Mouse (Mus musculus): Measurements from ENCODE around the gene Scnn1b. TPM values are rescaled to one million over a fixed set of nuclear protein-coding genes. Genes with fewer than 3 reads are reported as not detected.
A peak's percentile ranks its signal among the peaks of the same experiment; 100 is the strongest.

Scnn1b gene
- 0.30 and 0.48 TPM in 2 replicates for polyA plus RNA-seq (2015; fragmentation: Nextera tagmentation; extraction: Ambion mirVana)

DNA sequence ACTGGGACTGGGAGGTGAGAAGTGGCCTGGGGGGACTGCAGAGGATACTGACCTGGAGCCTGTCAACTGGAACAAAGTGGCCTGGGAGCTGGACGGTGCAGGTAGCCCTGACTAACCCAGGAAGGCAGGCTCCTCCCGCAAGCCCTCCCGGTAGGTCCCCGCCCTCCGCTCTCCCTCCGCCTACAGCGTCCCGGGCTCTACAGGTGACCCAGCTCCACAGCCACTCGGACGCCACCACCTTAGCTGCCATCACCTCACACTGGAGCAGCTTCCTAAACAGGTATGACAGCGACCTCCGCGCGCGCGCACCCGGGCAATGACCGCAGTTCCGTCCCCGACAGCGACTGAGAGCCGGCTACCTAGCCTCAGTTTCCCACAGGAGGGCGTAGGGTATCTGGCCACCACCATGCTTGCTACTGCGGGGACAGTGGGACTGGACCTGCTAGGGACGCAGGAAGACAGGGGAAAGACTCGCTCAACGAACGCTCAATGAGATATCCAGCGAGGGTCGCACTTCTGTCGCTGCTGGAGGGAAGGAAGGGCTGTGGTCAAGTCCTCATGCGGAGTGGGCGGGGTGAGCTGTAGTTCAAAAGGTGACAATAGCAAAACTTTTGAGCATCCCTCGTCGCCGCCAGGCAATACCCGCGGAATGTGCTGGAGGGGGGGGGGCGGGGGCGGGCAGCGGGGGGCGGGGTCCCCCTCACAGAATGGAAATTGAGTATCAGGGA is at the start of gene Scnn1b:
Scnn1b (plus strand) TSS at position 181 of the 728 bp plus-strand sequence.
- no peak within 1 kb of the TSS for H3K9ac ChIP-seq
- peak within 1 kb of the TSS; percentile 62 for H3K4me2 ChIP-seq (replicated peaks)
- H3K9me3 ChIP-seq: no peaks in the 10 kb centered on the region
- ATAC-seq: peak; percentile 47; the same call in 1 of the 2 replicates
- H3K4me1 ChIP-seq (replicated peaks): peaks cover 4% of the 10 kb centered on the region; the same call in 1 of the 2 replicates
- H3K4me3 ChIP-seq (replicated peaks): peak within 1 kb of the TSS; percentile 24
- no peaks in the 10 kb centered on the region for H3K36me3 ChIP-seq
- H3K27ac ChIP-seq: no peak within 1 kb of the TSS
- 1% methylated on average over 40 of the region's 42 CpGs for WGBS
- H3K27me3 ChIP-seq (replicated peaks): peaks cover 28% of the 10 kb centered on the region

DNA sequence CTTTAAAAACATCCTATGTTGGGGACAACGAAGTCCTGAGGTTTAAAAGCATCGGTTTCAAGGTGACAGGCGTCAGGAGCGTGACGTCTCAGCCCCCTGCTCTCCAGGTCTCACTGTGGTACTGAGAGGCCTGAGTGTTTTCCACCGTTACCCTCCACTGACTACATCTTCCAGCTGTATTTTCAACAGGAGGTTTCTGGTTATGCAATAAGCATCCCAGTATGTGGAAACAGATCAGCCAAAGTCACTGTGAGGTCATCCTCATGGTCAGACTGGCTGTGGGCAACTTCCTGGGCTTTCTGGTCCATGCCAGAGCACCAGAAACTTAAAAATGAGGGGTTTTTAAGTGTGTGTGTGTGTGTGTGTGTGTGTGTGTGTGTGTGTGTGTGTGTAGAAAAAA is 43.2 kb upstream of the Scnn1b start:
- Histone ChIP-seq H3K9ac (no peak overlapping the region), H3K9me3 (no peaks in the 10 kb centered on the region), H3K4me2 (replicated peaks) (no peak overlapping the region), H3K4me1 (replicated peaks) (no peaks in the 10 kb centered on the region), H3K4me3 (replicated peaks) (no peak overlapping the region), H3K36me3 (no peaks in the 10 kb centered on the region), H3K27me3 (replicated peaks) (no peaks in the 10 kb centered on the region), H3K27ac (no peak overlapping the region)
- no peak for ATAC-seq
- WGBS: 92% methylated on average over 6 of the region's 6 CpGs

DNA sequence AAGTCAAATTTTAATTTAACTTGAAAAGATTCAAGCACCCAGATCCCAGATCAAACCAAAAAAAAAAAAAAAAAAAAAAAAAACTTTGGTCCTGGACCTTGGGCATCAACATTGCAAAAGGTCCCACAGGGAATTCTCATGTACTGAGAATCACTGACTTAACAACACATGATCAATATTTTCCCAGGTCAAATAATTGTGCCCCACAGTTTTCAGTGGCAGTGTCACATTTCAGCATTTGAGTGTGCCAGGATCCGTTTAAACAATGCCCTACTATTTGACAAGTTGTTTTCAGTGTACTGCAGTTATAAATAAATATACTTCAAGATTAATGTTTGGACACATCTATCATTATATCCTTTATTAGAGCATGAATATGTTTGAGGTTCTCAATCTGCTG is 36.4 kb upstream of the Scnn1b start:
- no peak overlapping the region for H3K4me3 ChIP-seq (replicated peaks)
- no peaks in the 10 kb centered on the region for H3K4me1 ChIP-seq (replicated peaks)
- no peak for ATAC-seq
- H3K36me3 ChIP-seq: no peaks in the 10 kb centered on the region
- no peaks in the 10 kb centered on the region for H3K27me3 ChIP-seq (replicated peaks)
- WGBS: 69% methylated on average over 1 of the region's 1 CpGs
- H3K9ac ChIP-seq: no peak overlapping the region
- H3K9me3 ChIP-seq: no peaks in the 10 kb centered on the region
- no peak overlapping the region for H3K4me2 ChIP-seq (replicated peaks)
- H3K27ac ChIP-seq: no peak overlapping the region

DNA sequence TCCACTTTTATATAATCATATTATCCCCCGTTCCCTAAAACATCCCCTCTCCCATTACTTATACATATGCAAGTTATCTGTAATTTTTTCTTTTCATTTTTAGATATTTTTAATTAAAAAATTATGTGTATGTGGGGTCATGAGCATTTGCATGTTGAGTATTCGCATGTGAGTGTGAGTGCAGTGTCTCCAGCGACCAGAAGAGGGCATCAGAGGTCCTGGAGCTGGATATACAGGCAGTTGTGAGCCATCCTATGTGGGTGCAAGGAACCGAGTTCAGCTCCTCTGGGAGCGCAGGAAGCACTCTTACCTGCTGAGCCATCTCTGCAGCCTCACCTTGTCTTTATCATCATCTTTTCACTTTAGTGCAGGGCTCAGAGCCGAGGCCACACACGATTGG is 29.4 kb upstream of the Scnn1b start:
- H3K9me3 ChIP-seq: no peaks in the 10 kb centered on the region
- H3K27me3 ChIP-seq (replicated peaks): no peaks in the 10 kb centered on the region
- H3K4me2 ChIP-seq (replicated peaks): no peak overlapping the region
- H3K4me3 ChIP-seq (replicated peaks): no peak overlapping the region
- ATAC-seq: no peak
- no peak overlapping the region for H3K9ac ChIP-seq
- WGBS: 84% methylated on average over 7 of the region's 7 CpGs
- H3K27ac ChIP-seq: no peak overlapping the region
- H3K36me3 ChIP-seq: no peaks in the 10 kb centered on the region
- no peaks in the 10 kb centered on the region for H3K4me1 ChIP-seq (replicated peaks)

DNA sequence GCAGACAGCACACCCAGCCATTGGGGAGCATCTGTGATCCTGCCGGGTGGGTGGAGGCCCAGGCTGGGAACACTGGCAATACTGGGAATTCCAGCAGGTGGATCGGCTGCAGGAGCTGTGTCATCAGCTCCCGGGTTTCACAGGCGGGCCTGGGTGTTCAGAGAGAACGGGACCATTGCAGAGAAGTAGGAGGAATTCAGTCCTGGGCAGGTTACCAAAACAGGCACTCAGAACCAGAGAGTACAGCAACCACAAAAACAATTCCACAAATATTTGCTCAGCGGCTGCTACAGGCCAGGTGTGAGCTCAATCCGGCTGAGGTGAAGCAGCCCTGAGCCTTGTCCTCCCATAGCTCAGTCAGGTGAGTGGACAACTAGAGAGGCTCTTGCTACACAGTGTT is 28.0 kb upstream of the Scnn1b start:
- Histone ChIP-seq H3K4me1 (replicated peaks) (no peaks in the 10 kb centered on the region), H3K4me3 (replicated peaks) (no peak overlapping the region), H3K9ac (no peak overlapping the region), H3K36me3 (no peaks in the 10 kb centered on the region), H3K4me2 (replicated peaks) (no peak overlapping the region), H3K9me3 (no peaks in the 10 kb centered on the region), H3K27me3 (replicated peaks) (no peaks in the 10 kb centered on the region), H3K27ac (no peak overlapping the region)
- no peak for ATAC-seq
- WGBS: 72% methylated on average over 7 of the region's 7 CpGs

DNA sequence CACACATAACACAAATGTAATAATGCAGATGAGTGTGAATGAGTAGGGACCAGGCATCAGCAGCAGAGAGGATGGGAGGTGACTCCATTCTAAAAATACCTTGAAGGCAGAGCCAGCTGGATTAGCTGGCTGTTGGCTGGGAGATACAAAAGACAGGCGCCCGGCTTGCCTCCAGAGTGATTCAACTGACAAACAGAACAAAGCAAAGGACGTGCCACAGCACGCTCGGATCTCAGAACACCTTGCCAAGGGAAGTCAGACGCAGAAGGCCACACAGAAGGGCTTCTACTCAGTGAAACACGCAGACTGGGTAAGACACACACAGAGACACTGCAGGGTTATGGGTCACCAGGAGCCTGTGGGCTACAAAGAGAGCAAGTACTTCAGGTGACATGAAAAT is 24.0 kb upstream of the Scnn1b start:
- H3K4me1 ChIP-seq (replicated peaks): no peaks in the 10 kb centered on the region
- H3K27ac ChIP-seq: no peak overlapping the region
- H3K27me3 ChIP-seq (replicated peaks): no peaks in the 10 kb centered on the region
- H3K36me3 ChIP-seq: no peaks in the 10 kb centered on the region
- no peak overlapping the region for H3K9ac ChIP-seq
- H3K4me3 ChIP-seq (replicated peaks): no peak overlapping the region
- 71% methylated on average over 7 of the region's 7 CpGs for WGBS
- no peak for ATAC-seq
- H3K4me2 ChIP-seq (replicated peaks): no peak overlapping the region
- no peaks in the 10 kb centered on the region for H3K9me3 ChIP-seq

DNA sequence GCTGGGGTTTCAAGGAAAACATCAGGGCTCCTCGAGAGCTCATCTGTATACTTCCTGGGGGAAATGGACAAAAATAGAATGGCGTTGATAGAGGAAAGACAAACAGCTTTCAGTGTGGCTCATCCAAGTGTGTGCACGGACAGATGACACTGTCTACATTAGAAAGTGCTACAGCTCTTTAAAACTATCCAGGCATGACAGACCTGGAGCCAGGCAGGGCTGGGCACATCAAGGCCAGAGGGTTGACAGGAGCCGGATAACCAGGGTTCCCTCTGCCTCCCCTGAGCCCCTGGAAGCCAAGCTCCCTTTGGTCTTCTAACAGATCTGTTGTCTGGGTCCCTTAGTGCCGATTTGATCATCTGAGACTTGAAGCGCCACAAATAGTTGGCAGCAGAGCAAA is 22.6 kb upstream of the Scnn1b start:
- 65% methylated on average over 6 of the region's 6 CpGs for WGBS
- H3K36me3 ChIP-seq: no peaks in the 10 kb centered on the region
- no peaks in the 10 kb centered on the region for H3K9me3 ChIP-seq
- no peak for ATAC-seq
- no peak overlapping the region for H3K4me2 ChIP-seq (replicated peaks)
- H3K27me3 ChIP-seq (replicated peaks): no peaks in the 10 kb centered on the region
- no peak overlapping the region for H3K9ac ChIP-seq
- H3K27ac ChIP-seq: no peak overlapping the region
- no peaks in the 10 kb centered on the region for H3K4me1 ChIP-seq (replicated peaks)
- H3K4me3 ChIP-seq (replicated peaks): no peak overlapping the region

DNA sequence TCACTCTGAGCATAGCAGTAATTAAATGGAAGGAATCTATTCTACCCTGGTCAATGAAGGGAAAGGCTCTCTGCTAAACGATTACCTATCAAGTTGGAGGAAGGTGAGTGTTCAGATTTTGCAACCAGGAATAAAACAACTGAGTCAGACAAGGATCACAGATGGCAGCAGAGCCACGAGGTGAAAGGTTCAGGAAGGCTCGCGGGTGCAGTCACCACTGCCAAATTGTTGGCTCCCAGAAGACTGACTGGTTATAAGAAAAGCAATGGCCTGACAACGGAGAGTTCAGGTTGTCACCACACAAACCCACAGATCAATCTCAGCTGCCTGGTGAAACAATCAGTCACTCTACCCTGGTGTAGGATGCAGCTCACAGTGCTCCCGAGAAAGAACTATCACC is 18.9 kb upstream of the Scnn1b start:
- Histone ChIP-seq H3K36me3 (no peaks in the 10 kb centered on the region), H3K9me3 (no peaks in the 10 kb centered on the region), H3K4me2 (replicated peaks) (no peak overlapping the region), H3K4me1 (replicated peaks) (no peaks in the 10 kb centered on the region), H3K4me3 (replicated peaks) (no peak overlapping the region), H3K27ac (no peak overlapping the region), H3K9ac (no peak overlapping the region), H3K27me3 (replicated peaks) (no peaks in the 10 kb centered on the region)
- WGBS: 73% methylated on average over 6 of the region's 6 CpGs
- no peak for ATAC-seq

DNA sequence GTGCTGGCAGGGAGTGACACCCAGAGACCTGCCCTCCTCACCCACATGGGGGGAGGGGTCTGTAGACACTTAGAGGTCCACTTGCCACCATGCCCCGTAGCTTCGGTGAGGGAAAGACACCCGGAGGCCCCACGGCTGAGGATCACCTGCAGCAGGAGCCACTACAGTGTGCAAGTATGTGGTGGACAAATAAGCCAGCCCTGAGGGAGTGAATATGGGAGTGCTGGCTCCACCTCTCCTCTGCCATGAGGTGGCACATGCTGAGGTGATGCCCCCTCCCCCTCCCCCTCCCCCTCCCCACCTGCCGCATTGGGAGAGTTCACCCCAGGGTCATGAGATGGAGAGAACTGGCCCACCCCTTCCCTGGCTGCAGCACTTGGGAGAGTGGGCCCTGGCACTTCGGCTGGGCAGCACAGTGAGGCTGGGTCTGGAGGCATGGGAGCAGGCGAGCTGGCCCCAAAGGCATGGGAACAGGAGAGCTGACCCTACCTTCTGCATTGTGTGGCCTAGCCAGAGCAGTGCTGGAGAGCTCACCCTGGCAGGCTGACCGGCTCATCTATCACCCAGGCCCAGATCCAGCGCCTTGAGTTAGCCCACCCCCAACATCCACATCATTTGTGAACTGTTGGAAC is 16.2 kb upstream of the Scnn1b start:
- Histone ChIP-seq H3K4me3 (replicated peaks) (no peak overlapping the region), H3K27ac (no peak overlapping the region), H3K4me1 (replicated peaks) (no peaks in the 10 kb centered on the region), H3K9ac (no peak overlapping the region), H3K27me3 (replicated peaks) (no peaks in the 10 kb centered on the region), H3K9me3 (no peaks in the 10 kb centered on the region), H3K36me3 (no peaks in the 10 kb centered on the region), H3K4me2 (replicated peaks) (no peak overlapping the region)
- 79% methylated on average over 8 of the region's 9 CpGs for WGBS
- ATAC-seq: no peak

DNA sequence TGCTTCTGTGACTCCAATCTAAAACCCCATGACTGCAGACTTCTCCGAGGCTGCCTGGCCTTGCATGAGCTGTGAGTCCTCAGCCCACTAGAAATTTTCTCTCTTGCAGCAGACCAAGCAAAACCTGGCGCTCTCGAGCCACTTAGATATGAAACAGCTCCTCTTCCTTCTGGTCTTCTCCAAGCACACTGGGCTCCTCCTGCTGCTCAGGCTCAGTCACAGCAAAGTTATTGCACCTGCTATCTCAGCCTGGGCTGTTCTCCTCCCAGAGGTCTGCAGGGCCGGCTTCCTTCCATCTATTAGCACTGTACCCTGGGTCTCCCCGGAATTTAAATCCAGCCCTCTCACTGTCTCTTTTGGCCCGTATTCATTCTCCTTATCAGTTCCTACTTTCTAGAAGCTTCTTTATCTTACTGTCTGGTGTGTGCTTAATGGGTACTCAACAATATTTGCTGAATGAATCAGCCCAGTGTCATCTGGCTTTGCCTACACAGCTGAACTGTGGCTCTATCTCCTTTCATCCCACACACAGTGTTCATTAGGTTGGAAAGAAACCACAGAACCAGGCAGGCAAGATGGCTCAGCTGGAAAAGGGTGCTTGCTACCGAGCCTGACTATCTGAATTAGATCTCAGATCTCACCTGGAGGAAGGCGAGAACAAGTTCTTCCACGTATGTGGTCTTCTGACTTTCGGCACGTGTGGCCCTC is 7.5 kb upstream of the Scnn1b start:
- no peaks in the 10 kb centered on the region for H3K4me1 ChIP-seq (replicated peaks)
- no peak overlapping the region for H3K4me3 ChIP-seq (replicated peaks)
- H3K36me3 ChIP-seq: no peaks in the 10 kb centered on the region
- no peak overlapping the region for H3K27ac ChIP-seq
- H3K27me3 ChIP-seq (replicated peaks): no peaks in the 10 kb centered on the region
- H3K4me2 ChIP-seq (replicated peaks): no peak overlapping the region
- 73% methylated on average over 11 of the region's 11 CpGs for WGBS
- no peak overlapping the region for H3K9ac ChIP-seq
- ATAC-seq: no peak
- H3K9me3 ChIP-seq: no peaks in the 10 kb centered on the region

DNA sequence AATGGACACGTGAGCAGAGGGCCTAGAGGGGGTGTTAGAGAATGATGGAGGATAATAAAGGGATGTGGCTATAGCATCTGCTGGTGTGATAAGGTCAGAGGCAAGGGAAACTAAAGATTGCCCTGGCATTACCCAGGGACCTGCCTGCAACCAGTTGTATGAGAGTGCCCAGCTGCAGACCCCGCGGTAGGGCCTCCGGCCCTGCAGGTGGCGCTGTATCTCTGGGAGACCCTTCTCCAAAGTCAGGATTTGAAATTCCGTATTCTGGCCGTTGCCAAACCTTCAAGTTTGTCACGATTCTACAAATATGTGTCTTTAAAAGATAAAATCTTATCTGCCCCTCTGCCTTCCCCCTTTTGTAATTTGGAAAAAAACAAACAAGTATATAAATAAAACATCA is 5.9 kb upstream of the Scnn1b start:
- WGBS: 80% methylated on average over 8 of the region's 8 CpGs
- no peaks in the 10 kb centered on the region for H3K4me1 ChIP-seq (replicated peaks)
- no peak overlapping the region for H3K27ac ChIP-seq
- no peak overlapping the region for H3K4me3 ChIP-seq (replicated peaks)
- no peak overlapping the region for H3K9ac ChIP-seq
- no peak for ATAC-seq
- no peak overlapping the region for H3K4me2 ChIP-seq (replicated peaks)
- no peaks in the 10 kb centered on the region for H3K9me3 ChIP-seq
- H3K36me3 ChIP-seq: no peaks in the 10 kb centered on the region
- peaks cover 7% of the 10 kb centered on the region; the same call in 1 of the 2 replicates for H3K27me3 ChIP-seq (replicated peaks)

DNA sequence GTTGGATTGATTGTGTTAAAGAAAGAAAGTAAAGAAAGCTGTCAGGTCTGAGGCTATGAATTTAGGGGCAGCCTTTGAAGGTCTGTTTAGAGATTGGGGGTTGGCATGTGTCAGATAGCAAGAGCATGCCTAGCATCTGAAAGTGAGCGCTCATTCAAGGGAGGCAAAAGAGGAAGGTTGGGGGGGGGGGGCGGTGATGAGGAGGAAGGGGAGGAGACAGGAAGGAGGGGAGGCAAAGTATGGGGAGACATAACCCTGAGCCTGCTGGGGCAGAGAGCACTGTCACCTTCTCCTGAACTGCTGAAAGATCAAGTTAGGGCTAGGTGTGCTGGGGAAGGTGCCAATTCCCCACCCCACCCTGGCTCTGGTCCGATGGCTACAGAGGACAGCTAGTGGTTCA is 6.8 kb downstream of the Scnn1b start:
- Histone ChIP-seq H3K4me3 (replicated peaks) (no peak overlapping the region), H3K9me3 (no peaks in the 10 kb centered on the region), H3K4me2 (replicated peaks) (no peak overlapping the region), H3K27ac (no peak overlapping the region), H3K4me1 (replicated peaks) (0 out of 2 replicates have a peak, but pooled peaks cover 2% of the 10 kb centered on the region), H3K27me3 (replicated peaks) (no peaks in the 10 kb centered on the region), H3K36me3 (no peaks in the 10 kb centered on the region), H3K9ac (no peak overlapping the region)
- WGBS: 67% methylated on average over 2 of the region's 3 CpGs
- ATAC-seq: no peak
